Mouse (Mus musculus) erythroblast, embryonic 14.5 days (primary cell): ENCODE measurements at regions not wholly inside any gene's neighbourhood (a gene's known extent, or its start where the extent isn't known, plus 50 kb on each side); places are given as distances from the start of the nearest gene placed in this dataset.

Source experiments
- GATA1 ChIP-seq: IDR thresholded peaks from 2 replicates; pipeline ENCODE4 v1.6.1; 2012; ENCODE audit warnings: low read length, inconsistent platforms, mixed read lengths
- TAL1 ChIP-seq: IDR thresholded peaks from 3 replicates; pipeline ENCODE4 v1.6.1; 2012; ENCODE audit warnings: low read length, inconsistent platforms, mixed read lengths

- TF ChIP-seq TAL1 = no peak
- no peak for TF ChIP-seq GATA1
Measured at GRCm38 (mm10) chr13:101891473-101891872, 123.5 kb upstream of the Pik3r1 start.
